8 mouse cellular contexts compared by ENCODE assay signal in the genomic region with DNA sequence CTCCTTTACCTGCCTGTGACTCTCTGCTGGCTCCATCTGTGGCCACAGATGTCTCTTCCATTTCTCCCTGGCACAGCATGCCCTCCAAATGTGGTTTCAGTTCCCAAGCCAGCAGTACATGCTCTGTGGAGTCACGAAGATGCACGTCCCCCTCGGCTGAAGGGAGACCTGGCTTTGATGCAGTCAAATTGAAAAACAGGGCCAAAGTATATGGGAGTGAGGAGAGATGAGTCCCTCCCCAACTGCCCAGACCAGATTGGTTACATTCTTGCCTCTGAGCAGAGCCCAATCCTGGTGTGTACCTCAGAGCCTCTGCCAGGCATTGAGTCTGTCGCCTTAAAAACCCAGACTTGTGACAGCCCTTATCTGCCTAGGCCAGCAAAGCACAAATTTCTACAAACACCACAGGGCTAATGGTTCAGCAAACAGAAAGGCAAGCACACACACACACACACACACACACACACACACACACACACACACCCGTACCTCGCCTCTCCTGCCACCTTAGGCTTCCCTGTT. TPM values are rescaled to one million over a fixed set of nuclear protein-coding genes. Genes with fewer than 3 reads are reported as not detected.
DNase-seq lines count a peak whose midpoint lies in the region; ATAC-seq and TF ChIP-seq lines count a peak whose summit lies in the region.

No protein-coding gene starts in this region.

- WGBS in kidney, embryonic 15.5 days, result 52% methylated on average over 6 of the region's 6 CpGs
- 52% methylated on average over 6 of the region's 6 CpGs for whole genome bisulfite sequencing in lung, adult 2 months

- peaks cover 56% of the 10 kb centered on the region for H3K4me1 ChIP-seq in kidney, embryonic 15.5 days
- H3K4me1 ChIP-seq in lung, adult 2 months (ENCODE audit: control insufficient read depth, insufficient read depth, low read length), result peaks cover 21% of the 10 kb centered on the region

- peak overlapping the region; percentile 68 for H3K27ac ChIP-seq in kidney, embryonic 15.5 days

- no peaks in the 10 kb centered on the region for H3K27me3 ChIP-seq in kidney, embryonic 15.5 days

- peak; percentile 54 for DNase-seq in kidney, adult 11 months
- no peak for DNase-seq in kidney, adult 8-10 months
- peak; percentile 85 to 90 for DNase-seq in cerebellum, postnatal 10 days
- peak; percentile 52 for DNase-seq in lung, adult 2 months
- DNase-seq in spleen, adult 12 weeks (ENCODE audit: low spot score), result no peak
- no peak for DNase-seq in right cerebral cortex, postnatal 36 days (ENCODE audit: low spot score in 2 of 2)
- no peak for DNase-seq in left cerebral cortex, adult 11 months (ENCODE audit: low spot score)

- no peak overlapping the region for H3K4me2 ChIP-seq in kidney, embryonic 15.5 days

- H3K4me3 ChIP-seq in kidney, embryonic 15.5 days (replicated peaks), result no peak overlapping the region
- no peak overlapping the region for H3K4me3 ChIP-seq in lung, adult 2 months (replicated peaks; ENCODE audit: extremely low read depth, low read depth, low read length)

- ATAC-seq in kidney, embryonic 15.5 days (replicated peaks; ENCODE audit: low FRiP score), result 0 out of 2 replicates have a peak, but pooled peaks have one; percentile 29

- H3K9ac ChIP-seq in kidney, embryonic 15.5 days, result no peak overlapping the region

- H3K9me3 ChIP-seq in kidney, embryonic 15.5 days (replicated peaks), result no peaks in the 10 kb centered on the region

- no peaks in the 10 kb centered on the region for H3K36me3 ChIP-seq in kidney, embryonic 15.5 days

- no peak for TF ChIP-seq POLR2A in lung, adult 2 months (IDR thresholded peaks at IDR 0.05; ENCODE audit: borderline replicate concordance, extremely low read depth, low read depth, low read length)

- TF ChIP-seq CTCF in lung, adult 2 months (IDR thresholded peaks at IDR 0.05; ENCODE audit: insufficient read depth, low read length), result no peak

RNA-seq across cellular contexts. Expression of gene Utrn, which starts 42.3 kb away (rescaled TPM):
- 85.2 and 86.1 TPM in 2 replicates for polyA plus RNA-seq in kidney, embryonic 15.5 days (2015; fragmentation: Nextera tagmentation; extraction: Ambion mirVana)
- 47.7 and 59.1 TPM in 2 replicates for polyA plus RNA-seq in lung, adult 2 months (2012; rRNA removed)

Comparison
In these comparisons a context has a peak if more than half of its experiments do, and no peak if none do; other contexts are left out.
1. DNase-seq: peak in kidney, adult 11 months (single experiment), cerebellum, postnatal 10 days (2 of 2) and lung, adult 2 months (single experiment); none in kidney, adult 8-10 months (0 of 2), spleen, adult 12 weeks (single experiment), right cerebral cortex, postnatal 36 days (0 of 2) and left cerebral cortex, adult 11 months (single experiment).